Mouse (Mus musculus) midbrain, embryonic 12.5 days (tissue): ENCODE results near the gene Adipor2. TPM values are rescaled to one million over a fixed set of nuclear protein-coding genes. Genes with fewer than 3 reads are reported as not detected.

Experiments
- ATAC-seq: fragments of 200-750 bp; cut with Nextera tagmentation; 2 replicates; pipeline ENCODE4 v1.8.0; 2017; ENCODE audit warnings: low read depth, moderate TSS enrichment, moderate library complexity; ENCODE audit not compliant: low FRiP score
- H3K27ac ChIP-seq: fragments of 300-500 bp; sonication (generic); replicated peaks from 2 replicates; pipeline ENCODE4 v1.5.1; 2016; ENCODE audit warnings: mild to moderate bottlenecking
- H3K27me3 ChIP-seq: fragments of 300-500 bp; sonication (generic); 2 replicates; pipeline ENCODE4 v1.6.1; 2016; ENCODE audit warnings: mild to moderate bottlenecking
- H3K36me3 ChIP-seq: fragments of 300-500 bp; sonication (generic); 2 replicates; pipeline ENCODE4 v1.6.1; 2016
- H3K4me1 ChIP-seq: fragments of 300-500 bp; sonication (generic); 2 replicates; pipeline ENCODE4 v1.6.1; 2016
- H3K4me2 ChIP-seq: fragments of 300-500 bp; sonication (generic); replicated peaks from 2 replicates; pipeline ENCODE4 v1.6.1; 2016; ENCODE audit warnings: mild to moderate bottlenecking, moderate library complexity
- H3K4me3 ChIP-seq: fragments of 300-500 bp; sonication (generic); 2 replicates; pipeline ENCODE4 v1.5.1; 2016; ENCODE audit warnings: mild to moderate bottlenecking
- H3K9ac ChIP-seq: fragments of 300-500 bp; sonication (generic); replicated peaks from 2 replicates; pipeline ENCODE4 v1.6.1; 2016; ENCODE audit warnings: mild to moderate bottlenecking, moderate library complexity
- H3K9me3 ChIP-seq: fragments of 300-500 bp; sonication (generic); 2 replicates; pipeline ENCODE4 v1.6.1; 2016; ENCODE audit warnings: mild to moderate bottlenecking
- WGBS: fragments of 180-500 bp; shearing (Covaris S2); methylation state at CpG from one replicate; pipeline ENCODE4 v1.1.7; 2016; 5-methylcytosine and 5-hydroxymethylcytosine counted together
- polyA plus RNA-seq: library from polyadenylated mRNA; unstranded; fragments of >200 nt; fragmentation: Nextera tagmentation; extraction: Ambion mirVana; gene quantifications from 2 replicates; pipeline ENCODE4 v1.2.1, GENCODE M21; 2016

The Adipor2 gene
- polyA plus RNA-seq: 36.6 and 37.6 TPM in 2 replicates

DNA sequence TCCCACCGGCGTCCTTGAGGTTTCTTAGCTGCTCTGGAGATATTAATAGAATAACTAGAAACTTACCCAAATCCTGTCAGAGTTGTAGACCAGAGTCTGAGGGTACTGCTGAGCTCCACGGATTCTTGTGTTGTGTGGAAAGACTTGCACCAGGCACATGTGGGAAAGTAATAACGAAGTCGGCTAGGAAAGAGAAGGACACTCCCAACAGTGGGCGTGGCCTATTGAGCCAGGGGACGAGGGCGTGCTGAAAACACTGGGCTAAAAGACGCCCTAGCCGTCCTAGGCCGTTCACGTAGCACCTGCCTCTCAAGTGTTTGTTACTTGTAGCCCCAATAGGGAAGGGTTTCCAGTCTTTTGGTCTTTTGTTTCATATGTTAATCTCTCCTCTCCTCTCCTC is at the start of gene Adipor2:
Gene Adipor2, minus strand, starts transcription at position 351 of the 400 bp plus-strand sequence.
- H3K4me2 ChIP-seq: peak within 1 kb of the TSS; percentile 38
- H3K9me3 ChIP-seq: no peaks in the 10 kb centered on the region
- no peak within 1 kb of the TSS for H3K9ac ChIP-seq
- H3K4me3 ChIP-seq: no peak within 1 kb of the TSS
- WGBS: 7% methylated on average over 12 of the region's 12 CpGs
- H3K27me3 ChIP-seq: peaks cover 38% of the 10 kb centered on the region
- ATAC-seq: peak; percentile 63; the same call in 1 of the 2 replicates
- H3K27ac ChIP-seq: no peak within 1 kb of the TSS
- no peaks in the 10 kb centered on the region for H3K36me3 ChIP-seq
- H3K4me1 ChIP-seq: peaks cover 17% of the 10 kb centered on the region

DNA sequence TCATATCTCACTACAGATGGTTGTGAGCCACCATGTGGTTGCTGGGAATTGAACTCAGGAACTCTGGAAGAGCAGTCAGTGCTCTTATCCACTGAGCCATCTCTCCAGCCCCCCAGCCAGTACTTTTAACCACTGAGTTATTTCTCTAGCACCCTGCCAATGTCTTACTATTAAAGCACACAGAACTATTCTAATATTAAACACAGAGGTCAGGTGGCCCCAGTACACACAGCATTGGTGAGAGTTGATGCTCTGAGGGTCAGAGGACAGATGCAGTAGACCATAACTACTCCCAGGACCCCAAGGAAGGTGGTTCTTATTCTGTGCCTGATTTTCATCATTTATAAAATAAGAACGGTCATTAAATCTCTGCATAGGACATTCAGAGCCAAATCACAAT is 48.7 kb upstream of the Adipor2 start:
- ATAC-seq: no peak

DNA sequence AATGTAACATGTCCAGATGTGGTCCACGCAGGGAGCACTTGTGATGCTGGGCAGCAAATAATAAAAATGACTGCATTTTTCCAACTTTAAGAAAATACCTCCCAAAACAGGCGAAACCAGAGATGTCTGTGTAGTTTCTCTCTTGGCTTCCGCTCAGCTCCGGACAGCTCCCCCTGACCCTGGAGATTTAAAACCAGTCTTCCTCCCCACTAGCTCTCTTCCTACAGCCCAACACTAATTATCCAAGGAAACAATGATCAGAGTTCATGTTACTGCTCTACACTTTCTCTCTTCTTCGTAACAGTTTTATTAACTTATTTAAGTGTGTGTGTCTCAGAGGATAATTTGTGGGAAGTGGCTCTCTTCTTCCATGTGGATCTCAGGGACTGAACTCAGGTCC is 42.9 kb upstream of the Adipor2 start:
- 91% methylated on average over 5 of the region's 5 CpGs for WGBS
- peaks cover 5% of the 10 kb centered on the region; the same call in 1 of the 2 replicates for H3K4me1 ChIP-seq

More for the DNA sequence above, 48.7 kb upstream of the Adipor2 start:
- Histone ChIP-seq H3K9me3 (no peaks in the 10 kb centered on the region), H3K36me3 (no peaks in the 10 kb centered on the region), H3K4me2 (no peak overlapping the region), H3K27ac (no peak overlapping the region), H3K4me3 (no peak overlapping the region), H3K27me3 (no peaks in the 10 kb centered on the region), H3K9ac (no peak overlapping the region), H3K4me1 (peaks cover 6% of the 10 kb centered on the region; the same call in 1 of the 2 replicates)
- 91% methylated on average over 1 of the region's 1 CpGs for WGBS

DNA sequence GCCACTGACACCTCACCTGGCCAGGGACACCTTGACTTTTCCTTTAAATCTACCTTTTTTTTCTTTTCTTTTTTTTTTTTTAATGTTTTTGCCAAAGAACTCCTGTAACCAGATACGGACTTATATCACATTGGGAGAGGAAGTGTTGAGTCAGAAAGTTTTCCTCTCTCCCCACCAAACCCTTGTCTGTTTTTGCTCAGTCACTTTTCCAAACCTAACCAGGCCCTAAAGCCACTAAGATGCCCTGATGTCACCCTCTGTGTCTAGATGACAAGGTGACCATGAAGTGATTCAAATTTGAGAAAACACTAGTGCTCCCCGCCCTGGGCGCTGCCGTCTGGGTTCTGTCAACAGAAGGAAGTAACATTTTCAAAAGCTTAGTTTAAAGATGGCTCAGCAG is 41.5 kb upstream of the Adipor2 start:
- Histone ChIP-seq H3K9me3 (no peaks in the 10 kb centered on the region), H3K4me1 (0 out of 2 replicates have a peak, but pooled peaks cover 3% of the 10 kb centered on the region), H3K4me2 (no peak overlapping the region), H3K27ac (no peak overlapping the region), H3K4me3 (no peak overlapping the region), H3K9ac (no peak overlapping the region), H3K36me3 (no peaks in the 10 kb centered on the region), H3K27me3 (no peaks in the 10 kb centered on the region)
- WGBS: 87% methylated on average over 4 of the region's 4 CpGs
- ATAC-seq: no peak

More for the DNA sequence above, 42.9 kb upstream of the Adipor2 start:
- Histone ChIP-seq H3K4me3 (no peak overlapping the region), H3K4me2 (no peak overlapping the region), H3K36me3 (no peaks in the 10 kb centered on the region), H3K9me3 (no peaks in the 10 kb centered on the region), H3K27ac (no peak overlapping the region), H3K27me3 (no peaks in the 10 kb centered on the region), H3K9ac (no peak overlapping the region)
- ATAC-seq: no peak

DNA sequence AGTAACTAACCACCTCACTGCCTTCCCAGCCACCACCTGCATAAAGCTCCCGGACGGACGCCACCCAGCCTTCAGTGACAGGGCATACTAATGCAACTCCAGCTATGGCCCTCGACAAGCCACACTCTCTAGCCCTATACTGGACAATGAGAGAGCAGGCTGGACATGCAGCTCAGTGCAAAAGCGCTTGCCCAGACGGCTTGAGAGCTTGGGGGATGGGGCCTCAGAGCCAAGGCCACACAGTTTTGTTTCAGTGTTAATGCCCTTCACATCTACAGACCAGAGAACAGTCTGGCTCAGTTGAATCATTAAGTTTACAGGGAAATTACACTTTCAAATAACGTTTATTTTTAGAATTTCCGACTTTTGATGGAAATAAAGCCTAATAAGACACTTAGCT is 40.7 kb upstream of the Adipor2 start:
- no peak overlapping the region for H3K4me2 ChIP-seq
- 60% methylated on average over 8 of the region's 8 CpGs for WGBS

DNA sequence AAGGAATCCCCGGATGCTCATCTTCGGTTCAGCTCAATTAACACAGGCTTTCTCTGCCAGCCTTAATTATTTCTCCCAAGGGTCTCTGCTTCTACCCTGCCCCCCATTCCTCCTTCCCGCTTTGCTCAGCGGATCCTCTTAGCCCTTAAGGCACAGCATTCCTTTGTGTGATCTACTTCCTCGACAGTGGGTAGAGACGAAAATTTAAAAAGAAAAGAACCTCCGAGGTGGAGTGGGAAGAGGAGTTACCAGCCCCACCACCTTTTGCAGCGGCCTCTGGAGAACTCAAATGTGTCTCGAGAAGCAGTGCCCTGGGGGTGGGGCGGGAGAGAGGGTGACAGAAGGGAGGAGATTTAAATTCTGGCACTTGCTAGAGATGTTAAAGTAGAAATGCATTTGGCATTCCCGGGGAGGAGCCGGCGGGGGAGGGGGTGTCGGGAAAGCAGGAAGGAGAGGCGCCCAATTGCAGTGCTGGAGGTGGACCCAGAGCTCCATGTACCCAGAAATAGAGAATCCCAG is 34.5 kb upstream of the Adipor2 start:
- H3K36me3 ChIP-seq: no peaks in the 10 kb centered on the region
- H3K4me2 ChIP-seq: peak overlapping the region; percentile 60
- peak; percentile 52; the same call in 1 of the 2 replicates for ATAC-seq
- H3K4me1 ChIP-seq: peaks cover 44% of the 10 kb centered on the region
- under 1% methylated on average over 15 of the region's 15 CpGs for WGBS
- H3K4me3 ChIP-seq: peak overlapping the region; percentile 34
- H3K9ac ChIP-seq: peak overlapping the region; percentile 48
- H3K9me3 ChIP-seq: no peaks in the 10 kb centered on the region
- H3K27me3 ChIP-seq: peaks cover 19% of the 10 kb centered on the region
- peak overlapping the region; percentile 72 for H3K27ac ChIP-seq

More for the DNA sequence above, 40.7 kb upstream of the Adipor2 start:
- 0 out of 2 replicates have a peak, but pooled peaks cover 3% of the 10 kb centered on the region for H3K4me1 ChIP-seq
- H3K36me3 ChIP-seq: no peaks in the 10 kb centered on the region
- ATAC-seq: no peak
- H3K9me3 ChIP-seq: no peaks in the 10 kb centered on the region
- no peak overlapping the region for H3K4me3 ChIP-seq
- no peaks in the 10 kb centered on the region for H3K27me3 ChIP-seq
- no peak overlapping the region for H3K9ac ChIP-seq
- H3K27ac ChIP-seq: no peak overlapping the region

DNA sequence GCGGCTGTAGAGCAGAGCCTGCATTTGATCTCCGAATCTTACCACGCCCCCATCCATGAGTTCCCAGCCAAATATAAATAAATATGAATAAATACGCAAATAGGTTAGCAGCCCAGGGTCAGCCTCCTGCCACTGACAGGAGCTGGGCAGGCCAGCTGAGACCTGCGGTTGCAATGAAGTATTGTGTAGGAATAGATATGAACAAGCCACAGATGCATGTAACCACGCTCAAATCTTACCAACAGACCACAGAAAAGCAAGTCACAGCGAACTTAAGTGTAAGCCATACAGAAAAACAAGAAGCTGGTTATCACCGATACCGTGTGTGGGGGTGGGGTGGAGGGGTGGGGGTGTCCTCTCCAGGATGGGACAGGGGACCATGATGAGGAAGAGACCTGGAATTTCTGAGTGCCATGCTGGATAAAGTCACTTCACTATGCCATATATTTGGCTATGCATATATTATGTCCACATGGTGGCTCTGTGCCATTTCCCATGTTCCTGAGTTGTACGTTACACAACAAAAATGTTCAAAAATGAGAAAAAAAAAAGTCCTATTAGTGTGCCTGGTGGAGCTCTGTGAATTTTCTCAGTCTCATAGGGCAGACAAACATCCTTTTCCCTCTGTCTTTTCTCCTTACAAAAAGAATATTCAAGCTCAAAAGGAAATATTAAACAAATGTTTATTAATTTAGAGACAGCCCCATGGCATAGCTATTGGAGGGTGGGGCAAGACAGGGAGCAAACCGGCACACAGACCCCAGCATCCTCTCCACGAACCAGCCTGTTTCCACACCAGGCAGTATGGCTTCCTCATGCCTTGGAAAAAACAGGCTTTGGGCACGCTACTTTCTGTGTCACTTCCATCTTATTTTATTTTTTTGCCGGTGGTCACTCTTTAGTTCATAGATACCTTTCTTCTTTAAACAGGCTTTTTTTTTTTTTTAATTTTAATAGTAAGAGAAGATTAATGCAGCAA is 33.8 kb upstream of the Adipor2 start:
- no peak for ATAC-seq
- Histone ChIP-seq H3K4me3 (no peak overlapping the region), H3K27me3 (peaks cover 20% of the 10 kb centered on the region), H3K9ac (no peak overlapping the region), H3K36me3 (no peaks in the 10 kb centered on the region), H3K4me1 (peaks cover 44% of the 10 kb centered on the region), H3K9me3 (no peaks in the 10 kb centered on the region), H3K27ac (peak overlapping the region; percentile 72), H3K4me2 (peak overlapping the region; percentile 60)
- 53% methylated on average over 14 of the region's 14 CpGs for WGBS

DNA sequence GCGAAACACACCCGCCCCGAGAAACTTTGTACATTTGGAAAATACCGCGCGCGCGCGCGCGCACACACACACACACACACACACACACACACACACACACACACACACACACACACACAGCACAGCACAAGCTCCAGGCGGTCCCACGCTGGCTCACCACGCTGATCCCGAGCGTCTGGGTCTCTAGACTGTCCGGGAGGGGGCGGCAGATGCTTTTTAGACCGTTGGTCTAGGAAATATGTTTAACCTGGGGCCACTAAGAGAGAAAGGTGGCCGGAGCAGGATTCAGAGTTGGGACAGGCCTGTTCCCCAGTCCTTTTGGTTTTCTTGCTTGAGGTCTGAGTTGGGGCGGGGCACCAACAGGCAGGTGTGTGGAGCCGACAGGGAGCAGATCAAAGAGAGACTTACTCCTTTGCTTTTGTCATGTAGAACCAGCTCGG is 31.6 kb upstream of the Adipor2 start:
- Histone ChIP-seq H3K36me3 (no peaks in the 10 kb centered on the region), H3K4me3 (peak overlapping the region; percentile 35), H3K9me3 (no peaks in the 10 kb centered on the region), H3K9ac (peak overlapping the region; percentile 49), H3K27ac (no peak overlapping the region), H3K27me3 (peaks cover 22% of the 10 kb centered on the region), H3K4me2 (peak overlapping the region; percentile 57), H3K4me1 (peaks cover 44% of the 10 kb centered on the region)
- WGBS: 3% methylated on average over 18 of the region's 23 CpGs
- ATAC-seq: peak; percentile 39; the same call in 1 of the 2 replicates

DNA sequence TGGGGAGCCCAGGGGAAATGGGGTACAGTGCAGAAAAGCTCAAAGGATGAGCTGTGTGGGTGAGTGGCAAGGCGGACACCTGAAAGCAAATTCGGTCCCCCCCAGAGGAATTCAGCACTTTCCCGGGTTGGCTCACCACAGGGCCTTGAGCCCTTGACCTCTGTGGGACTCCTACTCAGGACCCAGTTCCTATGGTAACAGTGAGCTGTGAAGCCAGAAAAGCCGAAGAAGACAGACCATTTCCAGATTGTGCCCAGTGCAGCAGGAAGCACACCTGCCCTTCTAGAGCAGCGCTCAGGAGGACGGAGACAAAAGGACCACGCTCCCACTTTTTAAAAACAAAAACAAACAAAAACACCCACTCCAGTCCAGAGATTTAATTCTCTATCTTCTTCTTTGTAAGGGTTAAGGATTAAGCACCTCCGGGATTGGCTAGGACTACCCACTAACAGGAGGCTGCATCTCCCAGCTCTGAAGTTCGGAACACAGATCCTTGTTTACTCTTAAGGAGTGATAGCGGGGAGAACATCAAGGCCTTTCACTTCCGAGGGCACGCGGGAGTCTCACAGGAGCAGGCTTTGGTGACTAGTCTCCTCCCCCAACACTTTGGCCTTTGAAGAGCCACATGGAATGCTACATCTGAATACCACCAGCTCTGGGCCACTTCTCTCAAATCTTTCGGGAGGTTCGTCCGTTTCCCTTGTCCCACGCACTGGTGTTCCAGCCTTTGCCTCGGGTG is 31.0 kb upstream of the Adipor2 start:
- Histone ChIP-seq H3K9me3 (no peaks in the 10 kb centered on the region), H3K27me3 (peaks cover 22% of the 10 kb centered on the region), H3K36me3 (no peaks in the 10 kb centered on the region), H3K9ac (peak overlapping the region; percentile 49), H3K4me3 (peak overlapping the region; percentile 35), H3K27ac (no peak overlapping the region), H3K4me2 (peak overlapping the region; percentile 57), H3K4me1 (peaks cover 49% of the 10 kb centered on the region)
- WGBS: 6% methylated on average over 18 of the region's 18 CpGs
- no peak for ATAC-seq

DNA sequence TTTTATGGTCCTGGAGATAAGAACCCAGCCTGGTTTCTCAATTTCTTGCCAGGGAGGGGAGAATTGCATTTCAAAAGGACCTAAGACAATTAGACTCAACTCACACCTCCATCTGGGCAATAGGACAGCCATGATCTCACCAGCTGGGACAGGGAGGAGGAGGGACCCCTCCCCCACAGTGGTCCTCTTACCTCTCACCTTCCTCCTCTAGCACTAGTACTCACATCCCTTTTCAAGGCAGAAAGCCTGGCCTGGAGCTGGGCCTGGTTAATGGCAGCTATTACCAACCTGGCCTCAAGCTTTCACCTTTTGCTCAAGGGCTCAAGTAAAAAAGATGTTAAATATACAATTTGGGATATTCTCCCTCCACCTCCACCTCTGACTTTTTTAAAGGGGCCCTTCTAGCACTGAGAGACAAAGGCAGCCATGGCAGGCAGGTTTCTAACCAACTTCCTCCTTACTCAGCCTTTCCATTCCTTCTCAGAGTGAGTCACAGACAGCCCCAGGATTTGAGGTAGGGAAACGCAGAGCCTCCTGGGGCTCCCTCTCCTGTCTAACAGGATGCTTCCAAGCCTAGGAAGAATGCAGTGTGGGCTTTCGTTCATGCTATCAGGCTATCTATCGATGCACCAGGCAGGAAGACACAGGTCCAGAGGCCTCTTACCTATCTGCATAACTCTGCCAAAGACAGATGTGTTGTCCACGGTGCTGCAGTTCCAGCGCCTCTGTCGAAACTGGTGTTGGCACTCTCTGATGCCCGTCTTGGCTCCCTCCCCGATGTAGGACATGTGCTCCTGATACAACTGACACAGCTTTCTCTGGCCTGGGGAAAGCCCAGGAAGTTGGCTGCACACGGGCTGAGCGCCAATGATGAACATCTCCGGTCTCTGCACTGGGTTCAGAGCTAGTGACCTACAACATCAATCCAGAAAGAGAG is 28.4 kb upstream of the Adipor2 start:
- Histone ChIP-seq H3K4me1 (peaks cover 30% of the 10 kb centered on the region), H3K9ac (no peak overlapping the region), H3K27me3 (peaks cover 22% of the 10 kb centered on the region), H3K27ac (no peak overlapping the region), H3K4me3 (no peak overlapping the region), H3K9me3 (no peaks in the 10 kb centered on the region), H3K4me2 (no peak overlapping the region), H3K36me3 (no peaks in the 10 kb centered on the region)
- no peak for ATAC-seq
- 76% methylated on average over 11 of the region's 11 CpGs for WGBS
